Mouse (Mus musculus) retina, embryonic 14.5 days (tissue): ENCODE measurements at regions not wholly inside any gene's neighbourhood (a gene's known extent, or its start where the extent isn't known, plus 50 kb on each side); places are given as distances from the start of the nearest gene placed in this dataset.

Experiments used
- DNase-seq: peaks from one replicate; pipeline ENCODE4 v3.0.0-alpha.2; 2015; ENCODE audit warnings: low spot score

DNA sequence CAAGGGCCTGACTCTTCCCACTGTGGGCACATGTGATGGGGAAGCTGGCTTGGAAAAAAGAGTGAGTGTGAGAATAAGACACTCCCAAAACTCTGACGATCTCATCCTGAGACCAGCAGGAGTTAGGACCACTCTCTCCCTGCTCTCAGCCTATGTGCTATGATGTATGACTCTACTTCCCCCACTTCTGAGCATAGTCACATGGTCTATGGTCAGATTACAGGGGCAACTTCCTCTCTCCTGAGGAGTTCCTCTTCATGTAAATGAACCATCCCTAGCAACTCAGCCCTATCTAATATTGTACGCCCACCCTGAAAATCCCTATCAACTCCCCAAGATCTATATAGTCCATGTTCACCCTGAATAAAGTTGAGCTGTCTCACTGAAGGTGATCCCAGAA, 120.0 kb upstream of the Lmo4 start:
- DNase-seq: no peak

- no peak for DNase-seq
Measured at GRCm38 (mm10) chr3:144323524-144323923, 118.5 kb upstream of the Lmo4 start.

DNA sequence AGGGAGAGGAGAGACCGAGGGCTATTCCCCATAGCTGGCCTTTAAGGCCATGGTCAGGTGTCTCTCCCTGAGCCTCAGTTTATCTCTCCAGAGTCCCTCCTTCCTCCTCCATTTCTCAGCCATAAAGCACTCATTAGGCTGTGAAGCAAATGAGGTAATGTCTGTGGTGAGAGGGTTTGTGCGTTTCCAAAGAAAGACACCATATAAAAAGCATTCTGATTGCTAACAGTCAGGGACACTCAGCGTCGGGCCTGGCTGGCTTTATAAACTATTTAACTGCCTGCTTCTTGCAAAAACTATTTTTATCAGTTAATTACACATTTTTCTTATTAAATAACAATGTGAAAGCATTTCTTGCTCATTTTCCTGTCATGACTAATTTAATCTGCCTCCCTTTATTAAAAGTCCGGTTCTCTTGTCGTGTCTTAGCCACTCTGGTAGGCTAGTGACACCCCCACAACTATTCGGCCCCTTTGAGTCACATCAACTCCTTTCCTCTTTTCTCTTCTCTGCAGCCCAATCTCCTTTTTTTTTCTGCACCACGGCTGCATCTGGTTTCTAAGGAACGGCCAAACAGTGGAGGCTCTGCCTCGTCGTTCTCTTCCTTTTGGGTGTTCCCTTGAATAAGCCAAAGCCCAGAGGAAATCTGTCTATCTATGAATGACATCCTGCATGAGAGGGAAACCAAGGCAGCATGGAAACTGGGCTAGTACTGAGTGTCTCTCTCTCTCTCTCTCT, 114.6 kb upstream of the Lmo4 start:
- DNase-seq: peak; percentile 11

DNA sequence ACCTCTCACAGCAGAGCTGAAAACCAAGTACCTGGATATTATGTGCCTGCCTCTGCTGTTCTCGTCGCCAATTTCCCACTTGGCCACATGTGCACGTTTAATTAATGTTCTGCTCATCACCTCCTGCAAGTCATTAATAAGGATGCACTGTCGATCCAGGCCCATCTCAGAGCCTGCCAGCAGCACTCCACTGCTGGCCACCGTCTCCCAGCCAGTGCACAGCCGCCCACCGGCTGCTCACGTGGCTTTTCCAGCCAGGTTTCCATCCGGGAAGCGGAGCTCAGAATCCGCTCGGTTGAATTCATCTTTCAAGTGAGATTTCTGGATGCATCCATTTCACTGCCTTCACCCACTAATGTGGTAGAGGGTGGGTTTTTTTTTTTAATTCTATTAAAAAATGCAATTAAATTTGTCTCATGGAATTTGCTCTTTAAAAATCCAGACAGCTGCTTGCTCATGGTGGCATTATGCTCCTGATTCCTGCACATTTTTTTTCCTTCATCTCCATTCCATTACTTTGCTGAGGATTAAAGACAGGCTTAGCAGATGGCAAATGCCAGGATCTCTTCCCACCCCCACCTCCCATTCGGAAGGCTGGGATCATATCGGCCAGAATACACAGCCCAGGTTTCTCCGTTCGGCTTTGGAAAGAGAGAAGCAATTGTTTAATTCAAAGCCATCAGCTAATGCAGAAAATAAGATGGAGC, 113.9 kb upstream of the Lmo4 start:
- DNase-seq: peak; percentile 57

GRCm38 (mm10) chr3:144310748-144311147, 105.7 kb upstream of the Lmo4 start:
- DNase-seq: no peak

GRCm38 (mm10) chr3:144308616-144309015, 103.6 kb upstream of the Lmo4 start:
- DNase-seq: no peak

DNA sequence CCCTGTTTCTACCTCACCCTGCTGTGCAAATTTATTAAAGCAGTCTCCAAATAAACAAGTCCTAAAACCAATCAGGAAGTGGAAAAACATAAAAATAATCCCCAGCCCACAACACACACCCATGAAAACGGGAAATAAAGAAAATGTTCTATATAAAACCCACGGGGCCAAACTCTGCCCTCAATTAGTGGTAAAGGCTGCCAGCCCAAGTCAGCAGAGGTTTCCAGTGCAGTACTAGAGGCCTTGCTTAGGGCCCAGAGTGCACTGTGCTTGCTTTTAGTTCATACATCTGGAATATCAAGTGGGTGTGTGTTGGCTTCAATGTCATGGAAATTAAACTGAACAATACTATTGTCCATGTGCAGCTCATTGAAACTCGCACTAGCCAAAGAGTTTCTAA, 102.5 kb upstream of the Lmo4 start:
- DNase-seq: no peak

DNA sequence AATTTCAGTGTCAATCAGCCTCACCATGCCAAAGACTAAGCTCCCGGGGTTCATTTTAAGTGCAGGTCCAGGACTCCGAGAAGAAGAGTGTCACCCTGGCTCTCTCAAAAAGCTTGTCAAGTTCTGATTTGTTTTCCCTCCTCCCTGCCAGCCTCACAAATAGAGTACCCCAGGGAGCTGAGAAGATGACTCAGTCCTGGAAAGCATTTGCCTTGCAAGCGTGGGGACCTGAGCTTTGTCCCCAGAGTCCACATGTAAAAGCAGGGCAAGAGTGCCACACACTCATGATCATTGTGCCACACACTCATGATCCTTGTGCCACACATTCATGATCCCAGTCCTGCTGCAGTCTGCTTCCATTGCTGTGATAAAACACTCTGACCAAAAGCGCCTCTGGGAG, 100.4 kb upstream of the Lmo4 start:
- no peak for DNase-seq

DNA sequence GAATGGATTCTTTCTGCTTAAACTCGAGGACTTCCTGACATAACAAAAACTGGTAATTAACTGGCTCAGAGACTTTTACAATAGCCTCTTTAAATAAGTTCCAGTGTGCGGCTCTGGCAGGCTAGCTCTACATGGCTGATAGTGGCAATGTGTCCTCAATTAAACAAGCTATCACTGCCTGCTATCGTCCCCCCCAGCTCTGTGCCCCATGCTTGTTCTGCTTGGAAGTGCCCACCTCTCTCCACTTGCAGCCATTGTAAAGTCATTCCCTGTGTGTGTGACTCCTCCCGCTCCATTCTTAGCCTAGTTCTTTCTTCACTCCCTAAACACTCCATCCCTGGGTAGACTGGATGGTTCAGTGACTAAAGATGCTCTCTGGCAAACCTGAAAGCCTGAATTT, 99.9 kb upstream of the Lmo4 start:
- peak; percentile 25 for DNase-seq

GRCm38 (mm10) chr3:144302626-144303025, 97.6 kb upstream of the Lmo4 start:
- no peak for DNase-seq

DNA sequence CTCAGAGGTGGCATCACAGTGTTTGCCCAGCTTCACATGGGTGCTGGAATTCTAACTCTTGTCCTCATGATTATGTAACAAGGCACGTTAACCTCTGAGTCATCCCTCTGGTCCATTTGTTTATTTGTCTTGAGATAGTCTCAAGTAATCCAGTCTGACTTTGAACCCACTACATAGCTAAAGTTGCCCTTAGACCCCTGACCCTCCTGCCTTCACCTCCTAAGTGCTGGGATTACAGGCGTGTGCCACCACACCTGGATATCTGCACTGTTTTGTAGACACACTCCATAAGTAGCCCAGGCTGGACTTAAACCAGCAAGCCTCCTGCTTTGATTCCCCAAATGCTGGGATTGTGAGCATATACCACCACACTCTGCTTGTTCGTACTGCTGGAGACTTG, 96.0 kb upstream of the Lmo4 start:
- no peak for DNase-seq

DNA sequence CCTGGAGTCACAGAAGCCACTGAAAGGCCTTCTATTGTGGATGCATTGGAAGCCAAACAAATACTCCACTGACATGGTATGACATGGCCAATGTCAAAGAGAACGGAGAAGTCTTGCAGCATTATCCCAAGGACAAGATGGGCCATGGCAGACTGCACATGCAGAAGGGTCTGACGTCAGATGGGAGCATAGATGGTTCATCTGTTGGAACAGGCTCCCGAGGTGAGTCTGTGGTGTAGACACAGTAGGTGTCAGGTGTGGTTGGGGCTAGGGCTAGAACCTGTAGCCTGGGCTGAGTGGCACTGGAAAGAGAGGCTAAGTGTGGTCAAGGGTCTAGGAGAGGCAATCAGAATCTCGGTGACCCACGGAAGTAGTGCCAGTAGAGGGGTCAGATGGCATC, 94.2 kb upstream of the Lmo4 start:
- no peak for DNase-seq

GRCm38 (mm10) chr3:144289489-144289888, 84.5 kb upstream of the Lmo4 start:
- no peak for DNase-seq

- DNase-seq: no peak
Measured at GRCm38 (mm10) chr3:144286100-144286499, 81.1 kb upstream of the Lmo4 start.

DNA sequence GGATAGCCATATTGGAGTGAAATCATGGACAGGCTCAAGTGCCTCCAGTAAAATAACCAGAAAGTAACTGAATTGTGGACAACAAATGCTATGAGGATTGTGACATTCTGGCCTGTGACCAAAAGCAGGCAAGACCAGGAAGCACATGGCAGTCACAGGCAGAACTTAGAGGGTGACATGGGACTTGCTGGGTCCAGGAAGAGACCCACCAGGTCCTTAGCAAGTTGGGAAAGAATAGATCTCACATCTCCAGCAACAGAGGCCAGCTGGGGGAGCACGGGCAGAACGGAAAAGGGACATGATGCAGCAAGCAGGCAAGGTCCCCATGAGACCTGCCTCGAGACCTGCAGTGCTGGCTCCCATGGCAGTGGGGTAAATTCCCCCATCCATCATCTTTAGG, 79.3 kb upstream of the Lmo4 start:
- no peak for DNase-seq

- no peak for DNase-seq
Measured at GRCm38 (mm10) chr3:144273115-144273514, 68.1 kb upstream of the Lmo4 start.

DNA sequence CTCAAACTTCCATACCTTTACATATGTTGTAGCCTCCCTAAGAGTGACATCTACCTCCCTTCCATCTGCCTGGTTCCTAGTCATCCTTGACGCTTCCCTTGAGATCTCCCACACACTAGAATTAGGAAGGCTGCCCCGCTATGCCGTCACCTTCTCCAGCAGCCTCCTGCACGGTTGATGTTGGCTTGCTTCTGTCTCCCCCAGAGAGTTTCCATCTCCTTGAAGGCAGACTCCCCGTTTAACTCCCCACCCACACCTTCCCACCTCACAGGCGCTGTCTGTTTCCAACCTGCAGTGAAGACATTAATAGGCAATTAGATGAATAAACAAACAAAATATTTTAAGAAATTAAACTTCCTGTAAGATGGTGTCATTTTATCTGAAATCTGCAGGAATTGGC, 65.2 kb upstream of the Lmo4 start:
- DNase-seq: no peak

GRCm38 (mm10) chr3:144264554-144264953, 59.5 kb upstream of the Lmo4 start:
- DNase-seq: no peak

- no peak for DNase-seq
Measured at GRCm38 (mm10) chr3:144260886-144261285, 55.9 kb upstream of the Lmo4 start.

DNA sequence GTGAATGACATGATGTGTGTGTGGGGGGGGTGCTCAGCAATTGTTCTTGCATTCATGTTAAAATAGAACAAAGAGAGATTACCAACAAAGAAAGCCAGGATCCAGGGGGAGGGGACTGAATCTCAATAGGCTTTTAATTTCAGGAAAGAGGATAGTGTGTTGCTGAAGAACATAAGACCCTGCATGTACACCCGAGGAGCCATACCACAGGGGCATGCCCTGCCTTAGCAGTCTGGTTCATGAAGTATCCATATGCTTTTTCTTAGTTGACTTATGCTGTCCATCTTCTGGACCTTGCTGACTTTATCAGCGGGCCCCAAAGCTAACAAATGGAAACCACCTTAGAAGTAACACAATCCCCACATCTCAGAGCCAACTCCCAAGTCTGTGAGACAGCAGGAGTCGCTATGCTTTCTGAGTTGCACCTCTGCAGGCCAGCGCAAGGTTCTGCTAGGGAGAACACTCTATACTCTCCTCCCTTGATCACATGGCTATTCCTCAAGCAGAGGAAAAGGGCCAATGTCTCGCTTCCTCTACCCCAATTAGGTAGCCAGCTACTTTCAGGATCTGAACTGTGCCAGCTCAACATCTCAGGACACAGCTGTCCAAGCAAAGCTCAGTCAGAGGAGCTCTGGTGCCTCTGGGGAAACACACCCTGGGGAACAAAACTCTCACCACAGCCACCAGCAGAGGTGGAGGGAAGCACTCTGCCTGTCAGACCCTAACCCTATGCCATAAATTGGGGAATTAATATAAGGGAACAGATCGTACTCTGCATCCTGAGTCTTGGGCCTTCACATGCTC, 52.9 kb upstream of the Lmo4 start:
- DNase-seq: no peak

DNA sequence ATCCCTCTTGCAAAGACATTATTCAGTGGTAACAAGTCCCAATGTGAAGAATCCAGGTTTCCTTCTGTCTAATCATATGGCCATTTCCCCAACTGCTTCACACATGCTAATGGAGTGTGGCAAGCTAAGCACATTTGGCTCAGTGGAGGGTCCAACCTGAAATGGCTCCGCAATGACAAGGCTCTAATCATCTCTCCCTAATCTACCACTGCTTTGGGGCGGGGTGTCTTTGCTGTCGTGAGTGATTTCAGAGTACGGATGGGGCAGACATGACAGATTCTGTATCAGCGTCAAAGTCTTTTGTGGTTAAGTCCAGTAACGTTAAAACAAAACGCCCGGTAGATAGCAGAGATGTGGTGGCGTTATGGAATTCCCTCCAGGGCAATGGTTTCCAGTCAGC, 52.2 kb upstream of the Lmo4 start:
- no peak for DNase-seq

GRCm38 (mm10) chr3:144255596-144256550, 50.9 kb upstream of the Lmo4 start:
- DNase-seq: no peak
